Mouse (Mus musculus) gastrocnemius, postnatal 10 days (tissue): ENCODE measurements around the gene Cmc2. TPM values are rescaled to one million over a fixed set of nuclear protein-coding genes. Genes with fewer than 3 reads are reported as not detected.

Experiments used
- DNase-seq: peaks from one replicate; pipeline ENCODE4 v3.0.0; 2021; ENCODE audit warnings: mixed read lengths
- total RNA-seq, 2 experiments: library from RNA; stranded (reverse); gene quantifications; 2 replicates each; pipeline ENCODE4 v1.2.3; 2021

The Cmc2 gene
- total RNA-seq, 2 experiments from 2014 or later = 22.2 to 24.1 TPM

DNA sequence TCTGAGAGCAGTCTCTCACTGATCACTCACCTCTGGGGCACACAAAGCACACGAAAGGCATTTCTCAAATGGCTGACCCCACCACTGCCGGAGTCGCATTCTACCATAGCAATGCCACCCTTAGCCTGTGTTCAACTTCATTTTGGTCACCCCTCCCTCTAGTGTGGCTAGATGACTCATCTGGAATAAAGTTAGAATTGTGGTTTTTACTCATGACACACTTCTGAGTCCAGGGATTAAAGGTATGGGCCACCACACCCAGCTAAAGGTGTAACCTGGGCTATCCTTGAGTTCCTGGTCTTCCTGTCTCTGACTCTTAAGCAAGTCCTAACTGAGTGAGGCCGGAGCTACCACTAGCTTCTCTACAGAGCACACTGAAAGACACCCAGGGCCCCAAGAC is 15.4 kb downstream of the Cmc2 start:
- DNase-seq = no peak

DNA sequence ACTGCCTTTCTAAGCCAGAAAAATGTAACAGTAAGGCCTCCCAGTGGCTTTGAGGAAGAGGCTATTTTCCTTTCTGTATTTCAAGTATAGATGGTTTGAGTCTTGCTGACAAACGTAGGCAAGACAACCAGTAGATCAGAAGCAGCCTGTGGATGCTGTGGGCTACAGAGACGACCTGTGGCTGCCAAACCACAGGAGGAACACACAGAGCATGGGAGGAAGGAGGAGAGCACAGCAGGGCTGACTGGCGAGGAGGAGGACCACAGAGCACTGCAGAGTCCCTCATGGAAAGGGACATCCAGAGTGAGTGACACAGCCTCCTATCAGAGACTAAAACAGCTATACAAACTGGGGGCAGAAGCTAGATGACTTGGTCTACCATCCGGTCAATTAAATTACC is 16.0 kb downstream of the Cmc2 start:
- DNase-seq = no peak

DNA sequence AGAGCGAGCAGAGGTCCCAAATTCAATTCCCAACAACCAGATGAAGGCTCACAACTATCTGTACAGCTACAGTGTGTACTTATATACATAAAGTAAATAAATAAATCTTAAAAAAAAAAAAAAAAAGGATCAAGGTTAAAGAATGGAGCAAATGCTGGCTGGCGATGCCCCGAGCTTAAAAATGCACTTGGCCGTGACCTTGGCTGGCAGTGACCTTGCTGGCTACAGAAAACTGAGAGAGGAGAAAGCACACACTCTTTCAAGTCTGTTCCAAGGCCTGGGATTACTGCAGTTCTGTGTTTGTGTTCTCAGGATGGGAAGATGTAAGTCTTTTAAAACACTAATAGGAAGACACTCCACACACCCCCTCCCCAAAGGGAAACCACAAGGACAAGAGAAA is 16.5 kb downstream of the Cmc2 start:
- DNase-seq = no peak

DNA sequence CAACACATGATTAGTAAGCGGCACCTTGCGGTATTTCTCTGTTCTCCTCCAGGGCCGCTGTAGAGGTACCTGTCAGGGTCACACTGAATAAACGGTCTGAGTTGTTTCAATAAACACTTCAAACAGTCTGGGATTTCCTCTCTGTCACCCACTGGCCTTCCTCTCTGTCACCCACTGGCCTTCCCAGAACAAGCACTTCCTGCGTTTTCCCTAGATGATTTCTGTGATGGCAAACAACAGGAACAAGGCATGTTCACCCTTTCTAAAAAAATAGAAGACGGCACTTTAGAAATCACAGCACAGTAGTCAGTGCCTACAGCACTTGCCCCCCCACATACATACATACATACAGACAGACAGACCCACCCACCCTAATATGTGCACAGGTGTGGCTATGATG is 25.7 kb downstream of the Cmc2 start:
- DNase-seq = no peak

DNA sequence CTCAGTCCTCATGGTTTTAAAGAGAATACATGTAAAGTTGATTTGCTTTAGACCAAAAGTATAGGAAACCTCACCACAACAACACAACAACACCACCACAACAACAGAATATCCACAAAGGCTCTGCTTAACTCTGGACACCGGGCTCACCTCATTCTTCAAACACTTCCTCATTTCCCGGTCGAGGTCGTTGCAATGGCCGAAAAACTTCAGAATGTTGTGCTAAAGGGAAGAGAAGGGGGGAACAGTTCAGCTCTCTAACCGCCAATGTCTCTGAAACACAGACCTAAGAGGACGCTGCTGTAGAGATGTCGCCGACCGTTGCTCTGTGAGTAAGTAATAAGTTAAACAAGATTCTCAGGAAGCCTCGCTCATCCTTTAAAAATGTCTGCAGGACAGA is 27.3 kb downstream of the Cmc2 start:
- no peak for DNase-seq

DNA sequence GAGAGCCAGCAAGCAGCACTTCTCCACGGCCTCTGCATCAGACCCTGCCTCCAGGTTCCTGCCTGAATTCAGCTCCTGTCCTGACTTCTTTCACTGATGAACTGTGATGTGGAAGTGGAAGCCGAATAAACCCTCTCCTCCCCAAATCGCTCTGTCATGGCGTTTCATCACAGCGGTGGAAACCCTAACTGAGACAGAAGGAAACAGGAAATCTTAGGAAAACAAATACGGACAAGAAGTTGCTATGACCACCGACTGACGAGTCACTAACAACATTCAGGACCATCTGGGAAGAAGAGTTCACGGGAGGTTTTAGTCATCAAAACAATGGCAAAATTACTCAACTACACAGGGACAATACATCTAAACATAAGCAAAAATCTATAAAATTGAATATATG is 28.6 kb downstream of the Cmc2 start:
- DNase-seq = no peak

DNA sequence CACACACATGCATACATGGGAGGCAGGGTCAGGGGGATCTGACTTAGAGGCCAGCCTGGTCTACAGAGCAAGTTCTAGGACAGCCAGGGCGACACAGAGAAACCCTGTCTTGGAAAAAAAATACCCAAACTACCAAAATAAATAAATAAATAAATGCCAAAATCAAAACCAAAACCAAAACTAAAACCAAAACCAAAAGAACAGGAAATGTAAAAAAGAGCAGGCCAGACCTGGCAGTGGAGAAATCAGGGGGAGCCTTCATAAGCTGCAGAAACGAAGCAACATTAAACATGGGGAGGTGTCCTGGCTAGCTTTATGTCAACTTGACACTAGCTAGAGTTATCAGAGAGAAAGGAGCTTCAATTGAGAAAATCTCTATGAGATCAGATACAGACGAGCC is 29.1 kb downstream of the Cmc2 start:
- no peak for DNase-seq

DNA sequence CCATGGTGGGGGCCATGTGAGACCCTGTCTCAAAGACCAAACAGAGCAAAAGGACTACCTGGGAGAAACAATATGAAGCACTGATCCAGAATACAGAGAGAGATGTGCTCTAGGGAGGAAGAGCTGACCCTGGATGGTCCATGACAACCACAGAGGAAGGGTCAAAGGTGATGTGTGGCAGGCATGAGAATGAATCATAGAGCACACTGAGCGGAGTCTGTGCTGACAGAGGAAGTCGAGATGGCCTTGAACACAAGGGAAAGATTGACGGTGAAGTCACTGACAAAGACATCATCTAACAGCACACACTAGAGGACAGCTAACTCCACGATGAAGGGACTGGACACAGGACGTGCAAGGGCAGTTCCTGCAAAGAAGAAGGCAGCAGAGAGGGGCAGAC is 29.8 kb downstream of the Cmc2 start:
- no peak for DNase-seq

DNA sequence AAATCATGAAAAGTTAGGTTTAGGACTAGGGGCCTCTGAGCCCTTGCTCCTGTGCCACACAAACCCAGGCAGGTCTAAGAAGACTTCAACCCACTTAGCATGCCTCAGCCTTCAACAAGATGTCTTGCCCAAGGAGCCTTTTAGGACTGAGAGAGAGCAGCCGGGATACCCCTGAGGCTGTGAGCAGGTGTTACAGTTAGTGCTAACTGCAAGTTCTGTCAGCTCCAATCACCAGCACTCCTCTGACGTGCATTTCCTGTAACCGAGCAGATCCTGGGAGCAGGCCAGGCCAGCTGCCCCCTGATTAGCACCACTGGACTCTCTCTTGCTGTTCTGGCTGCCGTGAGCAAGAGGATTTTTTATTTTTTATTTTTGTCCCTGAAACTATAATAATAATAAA is 33.4 kb downstream of the Cmc2 start:
- peak; percentile 23 for DNase-seq

DNA sequence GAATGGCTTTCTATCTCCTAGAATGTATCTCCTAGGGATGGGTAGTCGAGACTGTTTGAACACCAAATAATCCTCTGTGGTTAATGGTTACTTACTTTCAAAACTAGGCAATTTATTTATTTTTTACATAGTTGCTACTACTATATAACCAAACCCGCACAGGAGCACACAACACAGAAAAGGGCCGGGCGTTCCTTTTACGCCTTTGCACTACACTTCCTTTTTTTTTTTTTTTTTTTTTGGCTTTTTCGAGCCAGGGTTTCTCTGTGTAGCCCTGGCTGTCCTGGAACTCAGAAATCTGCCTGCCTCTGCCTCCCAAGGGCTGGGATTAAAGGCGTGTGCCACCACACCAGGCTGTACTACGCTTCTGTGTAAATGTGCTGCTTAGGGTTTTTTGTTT is 39.9 kb downstream of the Cmc2 start:
- DNase-seq = no peak

DNA sequence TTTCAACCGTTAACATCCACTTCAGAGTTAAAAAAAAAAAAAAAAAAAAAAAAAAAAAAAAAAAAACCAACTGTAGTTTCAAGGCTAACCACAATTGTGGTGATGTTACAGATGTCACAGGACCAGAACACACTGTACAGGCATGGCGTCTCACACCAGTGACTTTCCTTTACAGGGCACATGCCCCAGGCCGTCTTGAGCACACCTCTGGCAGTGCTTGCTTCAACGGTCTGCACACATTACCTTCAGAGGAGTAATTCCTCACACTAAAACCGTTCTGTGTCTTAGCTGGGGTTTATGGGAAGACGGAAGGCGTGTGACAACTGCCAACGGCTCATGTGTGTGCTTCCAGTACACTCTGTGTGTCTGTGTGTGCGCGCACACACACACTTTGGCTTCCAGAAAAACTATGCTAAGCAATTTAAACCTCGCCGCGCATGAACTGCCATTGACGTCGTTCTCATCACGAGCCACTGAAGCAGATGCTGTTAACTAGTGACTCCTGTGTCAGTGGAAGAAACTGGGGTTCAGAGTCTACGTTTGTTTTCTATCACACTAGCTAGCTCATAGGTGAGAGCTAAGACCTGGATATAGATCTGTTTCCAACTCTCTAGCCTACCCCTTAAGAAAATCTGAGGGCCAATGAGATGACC is 45.3 kb downstream of the Cmc2 start:
- no peak for DNase-seq

DNA sequence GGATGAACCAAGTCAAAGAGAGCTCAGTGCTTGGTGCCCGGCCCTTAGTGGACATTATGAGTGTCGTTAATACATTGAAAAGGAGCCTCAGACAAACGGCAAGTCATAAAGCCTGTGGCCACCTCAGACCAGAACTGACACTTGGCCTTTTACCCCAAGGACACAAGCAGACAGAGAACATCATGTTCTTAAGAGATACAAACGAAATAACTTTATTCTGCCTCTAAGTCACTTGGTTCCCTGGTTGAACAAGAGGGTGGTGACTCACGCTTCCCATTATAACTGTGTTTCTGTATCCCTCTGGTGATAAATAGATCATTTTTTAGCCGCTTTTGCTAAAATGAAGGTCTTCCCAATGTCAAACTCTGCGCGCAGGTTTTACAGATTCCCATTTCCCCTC is 47.3 kb downstream of the Cmc2 start:
- DNase-seq = no peak

DNA sequence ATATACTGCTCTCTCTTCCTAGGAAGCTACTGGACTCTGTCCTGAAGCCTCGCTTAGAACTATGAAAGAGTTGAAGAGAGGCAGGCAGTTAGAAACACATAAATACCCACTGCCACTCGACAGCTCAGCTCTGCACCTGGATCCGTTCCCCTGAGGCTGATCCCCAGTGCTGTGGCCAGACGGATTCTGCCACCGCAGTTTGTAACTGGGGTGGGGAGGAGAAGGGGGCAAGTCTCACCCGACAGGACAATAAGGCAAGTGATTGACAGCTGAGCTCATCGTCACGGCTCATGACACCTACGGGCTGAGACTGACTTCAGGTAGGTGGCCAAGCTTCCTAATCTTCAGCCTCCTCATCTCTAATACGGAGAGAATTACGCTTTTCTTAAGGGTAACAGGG is 47.7 kb downstream of the Cmc2 start:
- no peak for DNase-seq

DNA sequence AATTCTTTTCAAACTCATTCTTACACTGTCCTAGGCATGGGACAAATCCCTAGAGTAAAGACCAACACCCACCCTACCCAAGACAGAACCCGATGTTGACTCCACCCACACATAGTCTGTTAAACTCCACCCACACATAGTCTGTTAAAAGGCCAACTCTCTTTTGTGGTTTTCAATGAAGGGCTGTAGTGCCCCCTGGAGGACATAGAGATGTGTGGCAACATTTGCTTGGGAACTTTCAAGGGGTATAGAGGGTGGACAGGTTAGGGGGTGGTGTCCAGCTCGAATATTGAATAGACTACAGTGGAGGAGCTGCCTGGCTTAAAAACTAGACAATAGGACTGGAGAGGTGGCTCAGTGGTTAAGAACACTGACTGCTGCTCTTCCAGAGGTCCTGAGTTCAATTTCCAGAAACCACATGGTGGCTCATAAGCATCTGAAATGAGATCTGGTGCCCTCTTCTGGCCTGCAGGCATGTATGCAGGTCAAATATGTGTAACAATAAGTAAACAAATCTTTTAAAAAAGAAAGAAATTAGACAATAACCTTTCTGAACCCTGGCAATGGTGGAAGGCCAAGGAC is 48.4 kb downstream of the Cmc2 start:
- no peak for DNase-seq

DNA sequence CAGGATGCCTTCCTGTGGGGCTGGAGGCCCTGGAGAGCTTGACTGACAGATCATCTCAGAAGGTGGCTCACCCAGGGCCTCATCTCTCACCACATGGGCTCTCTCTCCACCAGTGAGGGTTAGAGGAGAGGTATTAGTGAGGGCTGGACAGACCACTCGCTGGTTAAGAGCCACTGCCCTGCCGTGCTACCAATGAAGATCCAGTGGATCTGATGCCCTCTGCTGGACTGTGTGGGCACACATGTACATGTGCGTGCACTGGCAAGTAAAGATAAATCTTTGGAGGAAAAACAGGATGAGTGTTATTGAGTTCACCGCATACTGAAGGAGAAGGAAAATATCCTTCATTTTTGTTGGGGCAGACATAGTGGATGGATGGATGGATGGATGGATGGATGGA is 52.6 kb downstream of the Cmc2 start:
- peak; percentile 30 for DNase-seq

DNA sequence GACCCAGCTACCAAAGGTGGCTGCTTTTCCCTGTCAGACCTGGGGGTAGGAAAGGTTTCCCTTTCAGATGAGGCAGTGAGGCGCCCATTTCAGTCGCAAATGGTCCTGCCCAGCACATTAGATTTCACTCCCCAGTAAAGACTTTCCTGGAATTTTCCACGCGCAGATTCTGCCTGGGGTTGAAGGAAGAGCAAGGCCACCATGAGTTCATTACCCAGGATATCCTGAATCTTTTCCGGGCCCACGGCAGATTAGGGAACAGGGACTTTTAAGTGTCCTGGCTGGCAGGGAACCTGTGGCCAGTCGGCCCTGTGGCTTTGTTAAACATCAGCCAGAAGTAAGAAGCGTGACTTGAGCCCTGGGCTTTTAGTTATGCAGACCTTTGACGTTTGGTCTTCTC is 53.9 kb downstream of the Cmc2 start:
- no peak for DNase-seq

DNA sequence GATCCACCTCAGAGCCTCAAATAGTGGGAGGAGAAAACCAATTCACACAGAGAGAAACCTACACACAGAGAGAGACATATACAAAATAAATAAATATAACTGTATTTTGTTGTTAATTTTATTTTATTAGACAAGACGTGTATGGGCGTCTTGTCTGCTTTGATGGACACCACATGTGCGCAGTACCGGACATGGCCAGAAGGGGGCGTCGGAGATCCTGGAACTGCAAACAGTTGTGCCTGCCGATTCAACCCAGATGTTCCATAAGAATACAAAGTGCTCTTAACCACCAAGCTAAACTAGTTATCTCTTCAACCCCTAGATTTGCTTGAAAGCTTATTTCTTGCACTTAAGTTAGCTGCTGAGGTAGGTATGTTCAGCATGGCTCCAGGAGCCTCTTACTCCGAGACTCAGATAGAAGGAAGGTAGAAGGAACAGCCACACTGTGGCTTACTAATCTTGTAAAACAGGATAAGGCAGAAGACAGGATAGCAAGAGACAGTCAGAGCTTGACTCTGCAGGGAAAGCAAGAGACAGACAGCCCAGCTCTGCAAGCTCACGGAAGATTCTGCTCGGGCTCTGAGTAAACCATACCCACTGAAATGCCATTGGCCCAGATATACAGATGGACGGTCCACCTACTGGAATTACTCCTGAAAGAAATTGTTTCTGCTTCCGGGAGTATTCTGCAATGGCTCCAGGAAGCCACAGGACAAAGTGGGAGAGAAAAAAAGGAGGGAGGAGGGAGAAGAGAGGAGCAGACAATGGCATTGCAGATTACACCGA is 54.9 kb downstream of the Cmc2 start:
- peak; percentile 63 for DNase-seq

DNA sequence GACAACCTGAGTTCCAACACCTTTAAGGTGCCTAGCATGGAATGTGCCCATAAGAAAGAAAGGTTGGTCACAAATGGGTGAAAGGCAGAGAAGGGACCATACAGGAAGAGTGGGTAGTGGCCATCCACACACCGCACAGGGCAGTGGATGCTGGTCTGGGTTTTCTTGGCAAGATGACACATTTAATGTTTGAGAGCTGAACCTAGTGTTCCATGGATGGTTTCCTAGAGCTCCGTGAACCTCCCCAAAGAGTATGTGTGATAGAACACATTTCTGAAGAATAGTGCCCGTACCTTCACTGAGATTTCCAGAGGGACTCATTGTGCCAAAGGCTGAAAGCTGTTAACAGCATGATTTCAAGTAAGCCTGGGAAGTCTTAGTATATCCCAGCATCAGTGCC is 56.7 kb downstream of the Cmc2 start:
- DNase-seq = no peak

DNA sequence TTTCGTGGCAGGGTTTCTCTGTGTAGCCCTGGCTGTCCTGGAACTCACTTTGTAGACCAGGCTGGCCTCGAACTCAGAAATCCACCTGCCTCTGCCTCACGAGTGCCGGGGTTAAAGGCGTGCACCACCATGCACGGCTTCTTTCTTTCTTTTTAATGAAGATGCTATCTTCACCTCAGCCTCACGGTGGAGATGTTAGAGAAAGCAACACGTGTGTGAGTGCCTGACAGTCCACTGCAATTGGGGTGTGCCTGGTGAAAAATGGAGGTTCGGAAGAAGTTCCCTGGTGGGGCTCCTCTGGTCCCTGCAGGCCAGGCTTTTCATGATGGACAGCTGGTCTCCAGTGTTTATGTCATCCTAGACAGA is 57.2 kb downstream of the Cmc2 start:
- no peak for DNase-seq

DNA sequence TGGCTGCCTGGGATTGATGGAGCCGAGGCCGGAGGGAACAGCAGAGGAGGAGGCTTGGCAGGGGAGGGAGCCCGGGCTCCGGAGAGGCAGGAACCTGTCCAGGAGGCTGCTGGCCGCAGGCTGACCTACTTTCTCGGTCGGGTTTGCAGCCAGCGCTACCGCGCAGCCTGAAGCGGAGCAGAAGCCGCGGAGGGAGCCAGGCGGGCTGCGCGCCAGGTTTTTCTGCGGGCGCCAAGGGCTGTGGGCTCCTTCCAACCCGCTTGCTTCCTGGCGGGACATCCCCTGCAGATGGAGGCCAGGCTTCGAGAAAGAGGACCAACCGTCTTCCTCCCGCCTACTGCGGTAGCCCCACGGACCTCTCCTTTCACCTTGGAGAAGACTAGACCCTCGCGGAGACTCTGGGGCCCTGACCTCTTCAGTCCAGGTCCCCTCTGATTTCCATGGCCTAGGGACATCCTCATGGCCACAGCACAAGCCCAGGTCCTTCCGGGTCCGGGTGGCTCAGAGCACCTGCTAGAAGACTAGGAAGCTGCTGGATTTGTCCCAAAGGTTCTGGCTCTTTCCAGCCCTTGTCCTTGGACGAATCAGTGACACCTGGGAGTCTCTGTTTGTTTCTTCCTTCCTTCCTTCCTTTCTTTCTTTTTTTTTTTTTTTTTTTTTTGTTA is 57.8 kb downstream of the Cmc2 start:
- DNase-seq = peak; percentile 90

DNA sequence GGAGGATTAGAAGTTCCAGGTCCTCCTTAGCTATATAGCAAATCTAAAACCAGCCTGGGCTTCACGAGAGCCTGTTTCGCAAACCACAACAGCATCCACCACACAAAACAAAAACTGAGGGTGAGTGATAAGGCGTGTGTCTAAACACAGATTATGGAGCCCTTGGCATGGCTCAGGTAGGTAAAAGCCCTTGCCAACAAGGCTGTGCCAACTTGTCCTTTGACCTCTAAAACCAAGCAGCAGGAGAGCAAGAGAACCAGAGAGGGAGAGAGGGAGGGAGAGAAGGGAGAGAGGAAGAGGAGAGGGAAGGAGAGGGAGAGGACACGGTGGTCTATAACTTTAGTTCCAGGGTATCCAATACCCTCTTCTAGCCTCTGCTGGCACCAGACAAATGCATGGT is 59.1 kb downstream of the Cmc2 start:
- DNase-seq = no peak

DNA sequence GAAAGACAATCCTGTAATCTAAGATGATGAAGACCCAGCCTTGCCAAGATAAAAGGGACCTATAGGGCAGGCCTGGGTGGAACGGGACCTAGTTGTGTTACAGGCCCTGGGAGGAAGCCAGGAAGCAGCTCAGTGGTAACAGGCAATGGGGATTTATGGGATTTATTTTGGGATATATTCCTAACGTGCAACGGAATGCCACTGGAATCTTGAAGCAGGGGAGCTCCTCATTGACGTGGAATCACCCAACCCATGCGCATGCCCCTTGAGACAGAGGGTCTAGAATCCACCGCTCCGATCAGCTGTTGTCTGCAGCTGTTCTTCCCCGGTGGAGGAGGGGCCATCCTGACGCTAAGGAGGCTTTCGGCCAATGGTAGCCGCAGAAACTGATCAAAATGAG is 69.2 kb downstream of the Cmc2 start:
- peak; percentile 20 for DNase-seq

DNA sequence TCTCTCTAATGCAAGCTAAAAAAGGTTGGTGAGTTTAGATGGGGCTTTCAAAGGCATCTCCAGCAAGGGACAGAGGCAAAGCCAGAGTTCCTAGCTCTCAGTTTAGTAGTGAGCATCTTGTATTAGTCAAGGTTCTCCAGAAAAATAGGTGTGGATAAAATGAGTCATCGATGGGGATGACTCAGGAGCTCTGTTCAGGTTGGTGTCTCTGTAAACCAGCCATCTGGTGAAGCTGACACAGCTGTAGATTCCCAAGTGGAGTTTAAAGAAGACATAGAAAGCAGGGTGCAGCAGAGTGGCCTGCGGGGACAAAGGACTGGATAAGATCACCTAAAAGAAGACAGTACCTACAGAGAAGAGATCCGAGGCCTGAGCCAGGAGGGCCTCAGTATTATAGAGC is 73.2 kb downstream of the Cmc2 start:
- no peak for DNase-seq

DNA sequence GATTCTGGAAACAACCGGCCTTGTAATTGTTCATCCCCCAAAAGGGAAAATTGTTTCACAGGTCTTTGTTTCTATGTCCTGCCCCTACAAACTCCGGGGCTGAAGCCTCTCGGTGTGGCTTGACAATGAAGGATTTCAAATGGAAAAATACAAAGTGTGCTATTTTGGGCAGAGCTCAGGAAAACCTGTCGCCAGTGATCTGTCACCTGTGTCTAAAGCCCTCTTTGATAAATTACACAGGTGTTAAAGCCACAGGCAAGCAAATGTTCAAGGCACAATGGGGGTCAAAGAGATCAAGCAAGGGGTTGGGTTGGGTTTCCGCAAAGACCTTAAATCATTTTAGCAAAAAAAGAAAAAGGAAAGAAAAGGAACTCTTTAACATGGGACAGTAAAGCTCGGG is 78.6 kb downstream of the Cmc2 start:
- DNase-seq = no peak
